Mouse (Mus musculus) kidney, postnatal 36 days (tissue): ENCODE data around the gene Actn4.
"Not testable (repeated sequence)": the region's sequence is repeated elsewhere in the genome, so short reads cannot be mapped to it uniquely, and the experiment has no call there.

ENCODE experiments used
- DNase-seq, 2 experiments: peaks; one replicate each; pipeline ENCODE4 v3.0.0; 2021 to 2022; ENCODE audit warnings: mixed read lengths in 2 of 2

The Actn4 gene

GRCm38 (mm10) chr7:28969672-28970394 lies 7.7 kb upstream of the Actn4 start:
- peak; percentile 54 to 60 for DNase-seq

GRCm38 (mm10) chr7:28969271-28969670 lies 7.1 kb upstream of the Actn4 start:
- DNase-seq: no peak

GRCm38 (mm10) chr7:28968120-28968519 lies 6.0 kb upstream of the Actn4 start:
- DNase-seq: not testable (repeated sequence)

- DNase-seq: no peak
Observed at GRCm38 (mm10) chr7:28966751-28967505, 4.8 kb upstream of the Actn4 start.

- no peak for DNase-seq
Observed at GRCm38 (mm10) chr7:28966181-28966580, 4.0 kb upstream of the Actn4 start.

GRCm38 (mm10) chr7:28965346-28965840 lies 3.3 kb upstream of the Actn4 start:
- no peak for DNase-seq

GRCm38 (mm10) chr7:28963399-28963923 lies 1.3 kb upstream of the Actn4 start:
- DNase-seq: no peak

GRCm38 (mm10) chr7:28961584-28961926 lies 585 bp downstream of the Actn4 start:
- no peak for DNase-seq

- DNase-seq: peak in 1 of 2 experiments; percentile 50
Observed at GRCm38 (mm10) chr7:28960354-28961046, 1.6 kb downstream of the Actn4 start.

- DNase-seq: no peak
Observed at GRCm38 (mm10) chr7:28959505-28960045, 2.6 kb downstream of the Actn4 start.

GRCm38 (mm10) chr7:28958770-28959169 lies 3.4 kb downstream of the Actn4 start:
- peak in 1 of 2 experiments; percentile 52 for DNase-seq

- no peak for DNase-seq
Observed at GRCm38 (mm10) chr7:28957997-28958725, 4.0 kb downstream of the Actn4 start.

GRCm38 (mm10) chr7:28957286-28957685 lies 4.9 kb downstream of the Actn4 start:
- peak in 1 of 2 experiments; percentile 52 for DNase-seq

GRCm38 (mm10) chr7:28956270-28956669 lies 5.9 kb downstream of the Actn4 start:
- DNase-seq: no peak

GRCm38 (mm10) chr7:28955295-28955897 lies 6.7 kb downstream of the Actn4 start:
- DNase-seq: no peak

GRCm38 (mm10) chr7:28954773-28955172 lies 7.4 kb downstream of the Actn4 start:
- DNase-seq: no peak

GRCm38 (mm10) chr7:28953476-28954376 lies 8.4 kb downstream of the Actn4 start:
- no peak for DNase-seq

- DNase-seq: no peak
Observed at GRCm38 (mm10) chr7:28952786-28953185, 9.4 kb downstream of the Actn4 start.

- no peak for DNase-seq
Observed at GRCm38 (mm10) chr7:28951764-28952163, 10.4 kb downstream of the Actn4 start.

- no peak for DNase-seq
Observed at GRCm38 (mm10) chr7:28950346-28951037, 11.6 kb downstream of the Actn4 start.
